Comparison of ENCODE assay signal across 20 mouse cellular contexts in the genomic region with DNA sequence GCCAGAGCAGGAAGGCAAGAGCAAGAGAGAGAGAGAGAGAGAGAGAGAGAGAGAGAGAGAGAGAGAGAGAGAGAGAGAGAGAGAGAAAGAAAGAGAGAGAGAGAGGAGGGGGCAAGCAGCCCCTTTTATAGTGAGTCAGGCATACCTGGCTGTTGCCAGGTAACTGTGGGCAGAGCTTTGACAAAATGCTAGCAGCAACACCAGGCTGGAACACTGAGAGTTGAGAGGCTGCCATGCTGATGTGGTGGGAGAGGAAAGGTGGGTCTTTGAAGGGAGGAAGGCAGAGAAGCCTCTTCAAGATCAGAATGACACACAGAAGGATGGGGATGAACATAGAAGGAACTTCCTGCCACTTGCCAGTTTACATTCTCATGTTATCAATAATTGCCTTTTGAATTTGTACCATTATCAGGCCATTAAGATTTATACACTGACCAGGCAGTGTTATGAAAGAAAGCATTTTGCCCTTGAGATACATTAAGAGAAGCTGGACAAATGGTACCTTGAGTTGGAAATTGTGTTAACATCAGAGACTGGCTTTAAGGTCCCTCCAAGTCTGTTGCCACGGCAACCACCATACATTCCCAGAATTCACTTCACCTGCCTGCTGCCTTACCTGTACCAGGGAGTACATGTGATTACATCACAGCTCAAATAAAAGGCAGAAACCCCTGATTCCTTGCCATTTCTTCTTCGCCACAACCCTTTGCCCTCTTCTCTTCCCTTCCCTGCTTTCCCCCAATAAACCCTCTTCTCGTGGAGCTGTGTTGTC.
"Had no signal": no experiment of that assay in that cellular context is flagged by ENCODE, and none has a peak within 500 bp of the region (broad histone marks: within the 10 kb centered on the region; RNA-seq: fewer than 3 reads in every experiment).

No protein-coding gene starts in this region.

- H3K4me3 ChIP-seq: limb, embryonic 12.5 days; limb, embryonic 15.5 days; myocyte; neural tube, embryonic 13.5 days had no signal

- ATAC-seq: intestine, embryonic 16.5 days; liver, postnatal 0 days; lung, postnatal 0 days had no signal

- H3K4me1 ChIP-seq: limb, embryonic 15.5 days had no signal

- H3K9ac ChIP-seq: limb, embryonic 12.5 days; limb, embryonic 15.5 days; liver, embryonic 14.5 days; liver, postnatal 0 days; lung, embryonic 14.5 days; neural tube, embryonic 13.5 days had no signal

- H3K4me2 ChIP-seq: limb, embryonic 12.5 days; limb, embryonic 15.5 days; liver, embryonic 11.5 days; lung, embryonic 14.5 days; neural tube, embryonic 13.5 days had no signal

- H3K27me3 ChIP-seq: limb, embryonic 12.5 days; limb, embryonic 15.5 days; neural tube, embryonic 13.5 days had no signal

- H3K27ac ChIP-seq: limb, embryonic 12.5 days; limb, embryonic 15.5 days; liver, embryonic 14.5 days; macrophage; neural tube, embryonic 13.5 days; stomach, postnatal 0 days had no signal

- DNase-seq: kidney, adult 18-20 months; kidney, adult 9 months; kidney, postnatal 14 days; kidney, postnatal 4 days; left cerebral cortex, postnatal 4 days; liver, postnatal 0 days; lung, embryonic 14.5 days; right cerebral cortex, postnatal 4 days; thymus, adult 18-20 months; thymus, postnatal 36 days had no signal

- H3K36me3 ChIP-seq: limb, embryonic 12.5 days; limb, embryonic 15.5 days; neural tube, embryonic 13.5 days had no signal

- H3K9me3 ChIP-seq: limb, embryonic 12.5 days; limb, embryonic 15.5 days; neural tube, embryonic 13.5 days had no signal
